In genomic region chr4:53218291-53218640, GRCm38 (mm10) we compare ENCODE assay signal across 8 mouse cellular contexts. TPM values are rescaled to one million over a fixed set of nuclear protein-coding genes. Genes with fewer than 3 reads are reported as not detected.
DNase-seq lines count a peak whose midpoint lies in the region; ATAC-seq and TF ChIP-seq lines count a peak whose summit lies in the region.

No protein-coding gene starts in this region.

- no peaks in the 10 kb centered on the region for H3K27me3 ChIP-seq in kidney, embryonic 16.5 days (ENCODE audit: insufficient read depth, low read length)
- no peaks in the 10 kb centered on the region for H3K27me3 ChIP-seq in limb, embryonic 13.5 days
- H3K27me3 ChIP-seq in neural tube, embryonic 13.5 days: no peaks in the 10 kb centered on the region
- no peaks in the 10 kb centered on the region for H3K27me3 ChIP-seq in thymus, adult 2 months (ENCODE audit: control insufficient read depth, insufficient read depth, low read length)

- no peak for TF ChIP-seq CTCF in embryonic fibroblast, embryonic 13.5 days (IDR thresholded peaks at IDR 0.05; ENCODE audit: borderline replicate concordance, insufficient read depth, low read length)
- TF ChIP-seq CTCF in thymus, adult 2 months (IDR thresholded peaks at IDR 0.05; ENCODE audit: borderline replicate concordance, control insufficient read depth, extremely low read depth, insufficient read depth, low read length, poor library complexity): no peak

- no peak for TF ChIP-seq POLR2A in embryonic fibroblast, embryonic 13.5 days (IDR thresholded peaks at IDR 0.05; ENCODE audit: low read depth, low read length)
- no peak for TF ChIP-seq POLR2A in thymus, adult 2 months (IDR thresholded peaks at IDR 0.05; ENCODE audit: control insufficient read depth, extremely low read depth, insufficient read depth, low read length, poor library complexity)

- ATAC-seq in kidney, embryonic 16.5 days (ENCODE audit: low FRiP score, low TSS enrichment): no peak
- ATAC-seq in limb, embryonic 13.5 days (ENCODE audit: low FRiP score, low read depth): no peak
- ATAC-seq in neural tube, embryonic 13.5 days (ENCODE audit: low read depth): no peak; the same call in 1 of the 2 replicates

- 48% methylated on average over 5 of the region's 5 CpGs for WGBS in kidney, embryonic 16.5 days
- WGBS in limb, embryonic 13.5 days: 26% methylated on average over 5 of the region's 5 CpGs
- 51% methylated on average over 5 of the region's 5 CpGs for WGBS in neural tube, embryonic 13.5 days
- WGBS in thymus, adult 2 months: 50% methylated on average over 5 of the region's 5 CpGs

- intact Hi-C loops in left cerebral cortex, postnatal 25 days (cut with DNase I): loop anchor here (5.0 kb wide), 1 partner anchor 101 kb away; no protein-coding TSS in a partner anchor

- peaks cover 10% of the 10 kb centered on the region for H3K4me1 ChIP-seq in kidney, embryonic 16.5 days (ENCODE audit: insufficient read depth, low read length)
- peaks cover 12% of the 10 kb centered on the region for H3K4me1 ChIP-seq in embryonic fibroblast, embryonic 13.5 days (ENCODE audit: control insufficient read depth, insufficient read depth, low read length)
- peaks cover 40% of the 10 kb centered on the region for H3K4me1 ChIP-seq in limb, embryonic 13.5 days
- peaks cover 22% of the 10 kb centered on the region for H3K4me1 ChIP-seq in neural tube, embryonic 13.5 days (replicated peaks)
- H3K4me1 ChIP-seq in thymus, adult 2 months (replicated peaks; ENCODE audit: control insufficient read depth, insufficient read depth, low read length): peaks cover 18% of the 10 kb centered on the region

- no peaks in the 10 kb centered on the region for H3K36me3 ChIP-seq in kidney, embryonic 16.5 days (ENCODE audit: insufficient read depth, low read length)
- no peaks in the 10 kb centered on the region for H3K36me3 ChIP-seq in limb, embryonic 13.5 days
- no peaks in the 10 kb centered on the region for H3K36me3 ChIP-seq in neural tube, embryonic 13.5 days
- no peaks in the 10 kb centered on the region for H3K36me3 ChIP-seq in thymus, adult 2 months (ENCODE audit: control insufficient read depth, insufficient read depth, low read length)

- peak overlapping the region; percentile 61 for H3K4me3 ChIP-seq in kidney, embryonic 16.5 days (ENCODE audit: low read length)
- H3K4me3 ChIP-seq in embryonic fibroblast, embryonic 13.5 days (ENCODE audit: insufficient read depth, low read length): no peak overlapping the region; the same call in 1 of the 2 replicates
- peak overlapping the region; percentile 55 for H3K4me3 ChIP-seq in limb, embryonic 13.5 days
- H3K4me3 ChIP-seq in neural tube, embryonic 13.5 days: peak overlapping the region; percentile 43
- H3K4me3 ChIP-seq in thymus, adult 2 months (ENCODE audit: control insufficient read depth, insufficient read depth, low read length): no peak overlapping the region

- peak overlapping the region; percentile 60; the same call in 1 of the 2 replicates for H3K9ac ChIP-seq in kidney, embryonic 16.5 days (replicated peaks; ENCODE audit: low read length)
- no peak overlapping the region for H3K9ac ChIP-seq in limb, embryonic 13.5 days
- H3K9ac ChIP-seq in neural tube, embryonic 13.5 days: peak overlapping the region; percentile 73

- H3K4me2 ChIP-seq in kidney, embryonic 16.5 days (replicated peaks; ENCODE audit: low read depth, low read length): peak overlapping the region; percentile 95
- H3K4me2 ChIP-seq in limb, embryonic 13.5 days (replicated peaks): peak overlapping the region; percentile 87
- H3K4me2 ChIP-seq in neural tube, embryonic 13.5 days: peak overlapping the region; percentile 63

- H3K27ac ChIP-seq in kidney, embryonic 16.5 days (ENCODE audit: low read length): peak overlapping the region; percentile 72; the same call in 1 of the 2 replicates
- H3K27ac ChIP-seq in embryonic fibroblast, embryonic 13.5 days (ENCODE audit: insufficient read depth, low read length): peak overlapping the region; percentile 73
- peak overlapping the region; percentile 88 for H3K27ac ChIP-seq in limb, embryonic 13.5 days
- H3K27ac ChIP-seq in neural tube, embryonic 13.5 days (replicated peaks): peak overlapping the region; percentile 74
- no peak overlapping the region for H3K27ac ChIP-seq in thymus, adult 2 months (ENCODE audit: control insufficient read depth, insufficient read depth, low read length)

- no peak for DNase-seq in kidney, postnatal 36 days
- DNase-seq in thymus, adult 2 months: no peak
- no peak for DNase-seq in urinary bladder, postnatal 25 days (ENCODE audit: low spot score)
- no peak for DNase-seq in left cerebral cortex, postnatal 25 days (ENCODE audit: low spot score in 2 of 2)

- no peaks in the 10 kb centered on the region for H3K9me3 ChIP-seq in kidney, embryonic 16.5 days (ENCODE audit: low read length)
- H3K9me3 ChIP-seq in limb, embryonic 13.5 days: no peaks in the 10 kb centered on the region
- no peaks in the 10 kb centered on the region for H3K9me3 ChIP-seq in neural tube, embryonic 13.5 days

RNA-seq across cellular contexts. Expression of gene Abca1, which starts 58.6 kb away (rescaled TPM):
- polyA plus RNA-seq in kidney, embryonic 16.5 days (2015; fragmentation: Nextera tagmentation; extraction: Ambion mirVana): 4.5 and 4.8 TPM in 2 replicates
- 15.7 and 20.4 TPM in 2 replicates for polyA plus RNA-seq in embryonic fibroblast, embryonic 13.5 days (2011; ENCODE audit: insufficient read length, low read depth, missing spikeins)
- 7.3 and 7.8 TPM in 2 replicates for polyA plus RNA-seq in limb, embryonic 13.5 days (2015; fragmentation: Nextera tagmentation; extraction: Ambion mirVana)
- polyA plus RNA-seq in neural tube, embryonic 13.5 days (2015; fragmentation: Nextera tagmentation; extraction: Ambion mirVana): 11.5 TPM in 2 replicates
- 13.8 and 15.4 TPM in 2 replicates for polyA plus RNA-seq in thymus, adult 2 months (2012; rRNA removed)
- total RNA-seq in left cerebral cortex, postnatal 25 days (2021): 10 to 100 TPM; 15.2 to 17.4 TPM

Comparison
In these comparisons a context has a peak if more than half of its experiments do, and no peak if none do; other contexts are left out.
1. H3K4me3 ChIP-seq: peak in kidney, embryonic 16.5 days (single experiment), limb, embryonic 13.5 days (single experiment) and neural tube, embryonic 13.5 days (single experiment); none in embryonic fibroblast, embryonic 13.5 days (single experiment) and thymus, adult 2 months (single experiment).
2. Peak in every context shown above with its lines, with median percentiles within 50 percentile points of each other: H3K4me2 ChIP-seq.